Mouse (Mus musculus) stomach, postnatal 0 days (tissue): ENCODE data around the gene Fgf22. TPM values are rescaled to one million over a fixed set of nuclear protein-coding genes. Genes with fewer than 3 reads are reported as not detected.

Experiments
- ATAC-seq: fragments of 200-750 bp; cut with Nextera tagmentation; 2 replicates; pipeline ENCODE4 v1.8.0; 2017; ENCODE audit not compliant: low FRiP score, low TSS enrichment
- DNase-seq: peaks from one replicate; pipeline ENCODE4 v3.0.0-alpha.2; 2016; ENCODE audit warnings: low spot score
- H3K27ac ChIP-seq: fragments of 300-500 bp; sonication (generic); replicated peaks from 2 replicates; pipeline ENCODE4 v1.5.1; 2014; ENCODE audit warnings: mild to moderate bottlenecking, control low read depth
- H3K27me3 ChIP-seq: fragments of 300-500 bp; sonication (generic); 2 replicates; pipeline ENCODE4 v1.6.1; 2014; ENCODE audit warnings: low read length; ENCODE audit not compliant: control insufficient read depth, insufficient read depth
- H3K36me3 ChIP-seq: fragments of 300-500 bp; sonication (generic); 2 replicates; pipeline ENCODE4 v1.6.1; 2014; ENCODE audit warnings: low read length, mixed read lengths; ENCODE audit not compliant: control insufficient read depth, insufficient read depth
- H3K4me1 ChIP-seq: fragments of 300-500 bp; sonication (generic); replicated peaks from 2 replicates; pipeline ENCODE4 v1.6.1; 2014; ENCODE audit warnings: antibody characterized with exemption; ENCODE audit not compliant: control insufficient read depth, insufficient read depth
- H3K4me2 ChIP-seq: fragments of 300-500 bp; sonication (generic); replicated peaks from 2 replicates; pipeline ENCODE4 v1.6.1; 2014; ENCODE audit warnings: low read depth, mild to moderate bottlenecking, control low read depth, moderate library complexity
- H3K4me3 ChIP-seq: fragments of 300-500 bp; sonication (generic); 2 replicates; pipeline ENCODE4 v1.5.1; 2014; ENCODE audit warnings: low read depth, low read length, control low read depth
- H3K9ac ChIP-seq: fragments of 300-500 bp; sonication (generic); 2 replicates; pipeline ENCODE4 v1.6.1; 2014; ENCODE audit warnings: mild to moderate bottlenecking, low read length, control low read depth, mixed read lengths
- H3K9me3 ChIP-seq: fragments of 300-500 bp; sonication (generic); 2 replicates; pipeline ENCODE4 v1.6.1; 2016; ENCODE audit warnings: low read length; ENCODE audit not compliant: control insufficient read depth
- CTCF ChIP-seq: IDR thresholded peaks from 2 replicates; pipeline ENCODE4 v1.5.1; 2016; ENCODE audit warnings: antibody characterized with exemption, low read depth, mild to moderate bottlenecking, moderate library complexity
- EP300 ChIP-seq: optimal IDR thresholded peaks from 2 replicates; pipeline ENCODE3; 2016; ENCODE audit warnings: antibody characterized with exemption
- WGBS: fragments of 180-500 bp; shearing (Covaris S2); extraction: QIAGEN DNeasy Blood & Tissue Kit; methylation state at CpG from one replicate; pipeline ENCODE4 v1.1.7; 2014; 5-methylcytosine and 5-hydroxymethylcytosine counted together
- polyA plus RNA-seq: library from polyadenylated mRNA; unstranded; fragments of >200 nt; fragmentation: Nextera tagmentation; extraction: Ambion mirVana; gene quantifications from 2 replicates; pipeline ENCODE4 v1.2.1, GENCODE M21; 2015

The Fgf22 gene
- polyA plus RNA-seq, 1 experiment from 2014 or later: 13.5 TPM

GRCm38 (mm10) chr10:79766001-79766507 lies 11.2 kb downstream of the Fgf22 start:
- peak overlapping the region; percentile 87 for H3K4me3 ChIP-seq
- H3K27me3 ChIP-seq: no peaks in the 10 kb centered on the region
- H3K4me1 ChIP-seq: peaks cover 8% of the 10 kb centered on the region
- H3K27ac ChIP-seq: peak overlapping the region; percentile 96
- TF ChIP-seq EP300: no peak
- TF ChIP-seq CTCF: no peak
- peak overlapping the region; percentile 96 for H3K9ac ChIP-seq
- DNase-seq: no peak
- no peaks in the 10 kb centered on the region for H3K9me3 ChIP-seq
- H3K36me3 ChIP-seq: peaks cover 10% of the 10 kb centered on the region
- peak overlapping the region; percentile 74 for H3K4me2 ChIP-seq
- WGBS: 9% methylated on average over 12 of the region's 16 CpGs
- ATAC-seq: no peak

- ATAC-seq (peak; percentile 93), DNase-seq (peak; percentile 98)
- H3K4me3 ChIP-seq: peak within 1 kb of the TSS; percentile 87
- H3K9ac ChIP-seq: peak within 1 kb of the TSS; percentile 96
- H3K4me2 ChIP-seq: peak within 1 kb of the TSS; percentile 74
- H3K27me3 ChIP-seq: no peaks in the 10 kb centered on the region
- H3K4me1 ChIP-seq: peaks cover 8% of the 10 kb centered on the region
- peak within 1 kb of the TSS; percentile 96 for H3K27ac ChIP-seq
- WGBS: under 1% methylated on average over 78 of the region's 101 CpGs
- no peak for TF ChIP-seq EP300
- no peak for TF ChIP-seq CTCF
- H3K9me3 ChIP-seq: no peaks in the 10 kb centered on the region
- H3K36me3 ChIP-seq: peaks cover 4% of the 10 kb centered on the region
Measured at GRCm38 (mm10) chr10:79766508-79767325, 11.8 kb downstream of the Fgf22 start, which contains the start of gene Rnf126. Gene Rnf126, minus strand, starts transcription at chr10:79766952.

GRCm38 (mm10) chr10:79767372-79768244 lies 12.7 kb downstream of the Fgf22 start:
- no peaks in the 10 kb centered on the region for H3K9me3 ChIP-seq
- DNase-seq (peak; percentile 85), ATAC-seq (peak; percentile 66)
- peak overlapping the region; percentile 87 for H3K4me3 ChIP-seq
- no peak for TF ChIP-seq CTCF
- TF ChIP-seq EP300: no peak
- peak overlapping the region; percentile 93 for H3K27ac ChIP-seq
- peak overlapping the region; percentile 74 for H3K4me2 ChIP-seq
- peaks cover 8% of the 10 kb centered on the region for H3K4me1 ChIP-seq
- WGBS: 7% methylated on average over 39 of the region's 40 CpGs
- H3K36me3 ChIP-seq: no peaks in the 10 kb centered on the region
- peak overlapping the region; percentile 63 for H3K9ac ChIP-seq
- H3K27me3 ChIP-seq: no peaks in the 10 kb centered on the region

- no peak overlapping the region for H3K27ac ChIP-seq
- ATAC-seq (no peak), DNase-seq (peak; percentile 84)
- no peak overlapping the region for H3K9ac ChIP-seq
- H3K36me3 ChIP-seq: no peaks in the 10 kb centered on the region
- peak overlapping the region; percentile 74; the same call in 1 of the 2 replicates for H3K4me2 ChIP-seq
- no peaks in the 10 kb centered on the region for H3K27me3 ChIP-seq
- H3K4me3 ChIP-seq: no peak overlapping the region
- no peaks in the 10 kb centered on the region for H3K9me3 ChIP-seq
- peaks cover 8% of the 10 kb centered on the region for H3K4me1 ChIP-seq
- 1% methylated on average over 5 of the region's 5 CpGs for WGBS
- TF ChIP-seq CTCF (peak; percentile 98), EP300 (no peak)
Measured at GRCm38 (mm10) chr10:79768400-79768799, 13.5 kb downstream of the Fgf22 start.

- no peak for ATAC-seq
- Histone ChIP-seq H3K36me3 (no peaks in the 10 kb centered on the region), H3K27ac (no peak overlapping the region), H3K9ac (no peak overlapping the region), H3K27me3 (no peaks in the 10 kb centered on the region), H3K4me1 (peaks cover 8% of the 10 kb centered on the region), H3K4me3 (no peak overlapping the region), H3K4me2 (no peak overlapping the region), H3K9me3 (no peaks in the 10 kb centered on the region)
- WGBS: 28% methylated on average over 4 of the region's 4 CpGs
- TF ChIP-seq EP300: no peak
- TF ChIP-seq CTCF: no peak
- DNase-seq: no peak
Measured at GRCm38 (mm10) chr10:79769329-79769728, 14.5 kb downstream of the Fgf22 start.
